Mouse (Mus musculus) intestine, embryonic 14.5 days (tissue): ENCODE measurements at regions not wholly inside any gene's neighbourhood (a gene's known extent, or its start where the extent isn't known, plus 50 kb on each side); places are given as distances from the start of the nearest gene placed in this dataset.

Source experiments
- ATAC-seq: fragments of 200-750 bp; cut with Nextera tagmentation; replicated peaks from 2 replicates; pipeline ENCODE4 v1.8.0; 2017; ENCODE audit warnings: low read depth, moderate number of reproducible peaks, moderate TSS enrichment, moderate library complexity; ENCODE audit not compliant: low FRiP score, low TSS enrichment
- DNase-seq: peaks from one replicate; pipeline ENCODE4 v3.0.0-alpha.2; 2018; ENCODE audit warnings: low spot score
- H3K27ac ChIP-seq: fragments of 300-500 bp; sonication (generic); 2 replicates; pipeline ENCODE4 v1.5.1; 2014; ENCODE audit warnings: low read depth, mild to moderate bottlenecking, control low read depth
- H3K27me3 ChIP-seq: fragments of 300-500 bp; sonication (generic); replicated peaks from 2 replicates; pipeline ENCODE4 v1.6.1; 2014; ENCODE audit warnings: low read length, control low read depth; ENCODE audit not compliant: control insufficient read depth, insufficient read depth
- H3K36me3 ChIP-seq: fragments of 300-500 bp; sonication (generic); 2 replicates; pipeline ENCODE4 v1.6.1; 2014; ENCODE audit warnings: low read length, control low read depth; ENCODE audit not compliant: control insufficient read depth, insufficient read depth
- H3K4me1 ChIP-seq: fragments of 300-500 bp; sonication (generic); replicated peaks from 2 replicates; pipeline ENCODE4 v1.6.1; 2014; ENCODE audit warnings: low read length, control low read depth, mixed read lengths; ENCODE audit not compliant: control insufficient read depth, insufficient read depth
- H3K4me2 ChIP-seq: fragments of 300-500 bp; sonication (generic); 2 replicates; pipeline ENCODE4 v1.6.1; 2014; ENCODE audit warnings: low read length
- H3K4me3 ChIP-seq: fragments of 300-500 bp; sonication (generic); 2 replicates; pipeline ENCODE4 v1.5.1; 2014; ENCODE audit warnings: low read depth, low read length, control low read depth, mixed read lengths
- H3K9ac ChIP-seq: fragments of 300-500 bp; sonication (generic); 2 replicates; pipeline ENCODE4 v1.6.1; 2014; ENCODE audit warnings: mild to moderate bottlenecking, low read length
- H3K9me3 ChIP-seq: fragments of 300-500 bp; sonication (generic); 2 replicates; pipeline ENCODE4 v1.6.1; 2016; ENCODE audit warnings: low read length, control low read depth; ENCODE audit not compliant: control insufficient read depth
- WGBS: fragments of 180-500 bp; shearing (Covaris S2); extraction: QIAGEN DNeasy Blood & Tissue Kit; methylation state at CpG from one replicate; pipeline ENCODE4 v1.1.7; 2014; 5-methylcytosine and 5-hydroxymethylcytosine counted together

DNA sequence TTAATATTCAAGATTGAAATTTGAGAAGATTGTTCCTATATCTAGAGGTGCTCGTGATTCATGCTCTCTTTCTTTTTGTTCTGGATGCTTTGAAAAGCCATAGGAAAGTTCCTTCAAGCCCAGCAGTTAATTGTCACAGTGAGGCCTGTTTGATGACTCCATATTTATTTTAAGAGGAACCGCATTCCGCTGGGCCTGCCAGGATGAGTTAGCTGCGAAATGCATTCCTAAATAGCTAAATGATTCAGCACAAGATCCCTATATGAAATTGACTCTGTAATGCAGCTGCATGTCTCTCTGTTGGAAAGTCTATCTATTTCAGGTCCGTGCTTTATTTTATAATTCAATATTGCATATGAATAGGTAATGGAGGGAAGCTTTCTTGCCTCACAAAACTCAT is 511.9 kb upstream of the Adgra3 start:
- Histone ChIP-seq H3K4me3 (no peak overlapping the region), H3K4me2 (no peak overlapping the region)
- WGBS: 66% methylated on average over 5 of the region's 5 CpGs

DNA sequence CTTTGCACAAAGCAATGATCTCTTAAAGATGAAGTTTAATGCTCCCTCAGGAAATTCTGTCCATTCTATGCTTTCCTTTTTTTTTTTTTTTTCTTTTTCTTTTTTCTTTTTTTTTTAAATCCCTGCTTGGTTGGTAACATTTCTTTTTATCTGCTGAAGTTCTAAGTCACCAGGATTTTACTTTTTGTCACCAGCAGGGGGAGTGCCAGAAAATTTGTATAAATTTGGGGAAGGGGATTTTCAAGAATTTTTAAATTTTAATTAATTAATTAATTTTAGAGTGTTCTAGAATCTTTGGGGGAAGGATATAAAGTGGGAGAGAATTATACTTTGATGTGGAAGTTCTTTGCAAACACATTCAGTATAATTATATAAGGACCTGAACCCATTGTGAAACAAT is 492.3 kb upstream of the Adgra3 start:
- no peak overlapping the region for H3K9ac ChIP-seq
- H3K9me3 ChIP-seq: no peaks in the 10 kb centered on the region
- H3K27ac ChIP-seq: no peak overlapping the region
- no peak overlapping the region for H3K4me2 ChIP-seq
- H3K4me1 ChIP-seq: no peaks in the 10 kb centered on the region
- no peaks in the 10 kb centered on the region for H3K27me3 ChIP-seq
- DNase-seq (no peak), ATAC-seq (no peak)
- H3K36me3 ChIP-seq: no peaks in the 10 kb centered on the region
- no peak overlapping the region for H3K4me3 ChIP-seq

More for the DNA sequence above, 511.9 kb upstream of the Adgra3 start:
- Histone ChIP-seq H3K27me3 (no peaks in the 10 kb centered on the region), H3K4me1 (no peaks in the 10 kb centered on the region), H3K27ac (no peak overlapping the region), H3K9me3 (no peaks in the 10 kb centered on the region), H3K9ac (no peak overlapping the region), H3K36me3 (no peaks in the 10 kb centered on the region)
- ATAC-seq (no peak), DNase-seq (no peak)

DNA sequence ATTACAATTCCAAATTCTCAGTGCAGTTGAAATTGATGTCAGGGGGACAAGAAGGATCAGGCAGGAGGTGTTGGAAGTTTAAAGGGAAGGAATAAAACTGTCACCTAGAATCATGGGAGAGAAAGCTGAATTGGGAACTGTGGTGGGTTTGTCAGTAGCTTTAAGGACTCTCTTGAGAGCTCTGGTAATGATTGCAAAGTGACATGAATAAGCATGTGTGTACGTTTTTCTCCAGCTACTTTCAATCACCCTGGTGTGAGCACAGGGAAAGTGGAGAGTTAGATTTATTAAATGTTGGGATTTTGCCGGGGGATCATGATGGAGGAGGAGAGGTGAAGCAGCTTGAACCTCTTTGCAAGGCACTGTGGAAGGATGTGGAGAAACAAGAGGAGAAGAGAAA is 453.7 kb upstream of the Adgra3 start:
- Histone ChIP-seq H3K9me3 (no peaks in the 10 kb centered on the region), H3K27me3 (no peaks in the 10 kb centered on the region), H3K27ac (no peak overlapping the region), H3K9ac (no peak overlapping the region), H3K4me2 (no peak overlapping the region), H3K4me3 (no peak overlapping the region), H3K4me1 (no peaks in the 10 kb centered on the region), H3K36me3 (no peaks in the 10 kb centered on the region)
- no peak for ATAC-seq
- WGBS: 57% methylated on average over 2 of the region's 2 CpGs
- DNase-seq: no peak

DNA sequence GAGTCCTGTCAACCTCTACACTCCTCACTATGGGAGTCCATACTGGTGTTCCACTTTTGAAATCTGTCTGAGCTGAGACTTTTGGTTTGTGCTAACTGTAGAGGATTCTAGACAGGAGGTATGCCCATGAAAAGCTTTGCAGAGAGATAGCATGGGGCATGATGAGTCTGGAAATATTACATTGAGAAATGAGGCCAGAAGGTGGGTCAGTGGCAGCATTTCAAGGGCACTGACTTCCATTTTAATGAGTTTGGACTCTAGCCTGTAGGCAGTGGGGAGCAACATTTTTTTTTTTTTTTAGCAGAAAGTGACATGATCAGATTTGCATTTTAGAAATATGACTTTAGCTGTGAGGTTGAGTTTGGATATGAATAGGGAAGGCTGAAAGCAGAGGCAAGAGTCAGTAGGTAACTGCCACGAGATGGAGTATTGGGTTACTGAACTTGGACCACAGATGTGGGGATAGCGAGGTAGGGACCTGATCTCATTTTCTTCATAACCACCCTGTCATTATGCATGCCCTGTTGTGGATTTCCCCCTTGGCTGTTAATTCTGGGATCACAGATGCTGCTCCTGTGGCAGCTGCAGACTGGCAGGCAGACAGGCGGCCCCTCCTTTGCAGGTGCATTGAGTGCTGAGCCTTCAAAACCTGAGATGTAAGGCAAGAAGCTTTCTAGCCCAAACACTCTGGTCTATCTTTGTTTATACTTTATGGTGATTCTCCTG is 451.1 kb upstream of the Adgra3 start:
- DNase-seq: no peak
- H3K9me3 ChIP-seq: no peaks in the 10 kb centered on the region
- no peaks in the 10 kb centered on the region for H3K4me1 ChIP-seq
- ATAC-seq: no peak
- no peak overlapping the region for H3K9ac ChIP-seq
- no peak overlapping the region for H3K27ac ChIP-seq
- H3K4me3 ChIP-seq: no peak overlapping the region
- H3K36me3 ChIP-seq: no peaks in the 10 kb centered on the region
- WGBS: 76% methylated on average over 3 of the region's 3 CpGs
- no peak overlapping the region for H3K4me2 ChIP-seq
- H3K27me3 ChIP-seq: no peaks in the 10 kb centered on the region

DNA sequence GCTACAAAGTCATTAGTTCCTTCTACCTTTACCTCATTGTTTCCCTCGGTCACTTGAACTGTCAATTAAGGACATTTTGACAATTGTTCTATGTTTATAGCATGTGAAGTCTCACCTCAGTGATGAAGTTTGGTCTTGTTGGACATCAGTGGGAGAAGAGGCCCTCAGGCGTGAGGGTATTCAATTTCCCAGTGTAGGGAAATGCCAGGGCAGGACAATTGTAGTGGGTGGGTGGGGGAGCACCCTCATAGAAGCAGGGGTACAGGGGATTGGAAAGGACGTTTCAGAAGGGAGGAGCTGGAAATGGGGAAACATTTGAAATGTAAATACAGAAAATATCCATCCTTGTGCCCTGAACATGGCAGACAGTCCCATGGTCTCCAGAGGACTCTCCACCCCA is 431.4 kb upstream of the Adgra3 start:
- DNase-seq: no peak
- no peak for ATAC-seq
- H3K9ac ChIP-seq: no peak overlapping the region
- H3K4me3 ChIP-seq: no peak overlapping the region
- no peak overlapping the region for H3K27ac ChIP-seq
- no peaks in the 10 kb centered on the region for H3K4me1 ChIP-seq
- H3K9me3 ChIP-seq: no peaks in the 10 kb centered on the region
- no peaks in the 10 kb centered on the region for H3K36me3 ChIP-seq
- H3K4me2 ChIP-seq: no peak overlapping the region
- 71% methylated on average over 3 of the region's 3 CpGs for WGBS
- no peaks in the 10 kb centered on the region for H3K27me3 ChIP-seq

DNA sequence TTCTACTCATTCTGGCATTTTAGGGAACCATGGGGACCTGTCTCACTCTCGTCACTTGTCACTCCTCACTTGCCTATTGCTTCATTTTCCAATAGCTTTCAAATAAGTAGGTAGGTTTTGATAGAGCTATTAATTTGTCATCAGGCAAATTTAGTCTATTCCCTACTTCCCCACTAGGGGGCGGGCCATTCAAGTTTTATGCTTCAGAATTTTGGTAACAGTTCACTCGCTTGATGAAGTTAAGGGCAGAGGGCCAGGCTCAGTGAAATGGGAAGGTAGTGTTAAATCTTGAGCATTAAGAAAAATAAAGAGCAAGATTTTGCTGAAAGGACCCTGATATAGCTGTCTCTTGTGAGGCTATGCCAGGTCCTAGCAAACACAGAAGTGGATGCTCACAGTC is 418.2 kb upstream of the Adgra3 start:
- Histone ChIP-seq H3K9me3 (no peaks in the 10 kb centered on the region), H3K4me3 (no peak overlapping the region), H3K27ac (no peak overlapping the region), H3K4me2 (no peak overlapping the region), H3K4me1 (no peaks in the 10 kb centered on the region), H3K36me3 (no peaks in the 10 kb centered on the region), H3K9ac (no peak overlapping the region), H3K27me3 (no peaks in the 10 kb centered on the region)
- WGBS: 18% methylated on average over 3 of the region's 3 CpGs
- ATAC-seq: no peak
- peak; percentile 78 for DNase-seq

DNA sequence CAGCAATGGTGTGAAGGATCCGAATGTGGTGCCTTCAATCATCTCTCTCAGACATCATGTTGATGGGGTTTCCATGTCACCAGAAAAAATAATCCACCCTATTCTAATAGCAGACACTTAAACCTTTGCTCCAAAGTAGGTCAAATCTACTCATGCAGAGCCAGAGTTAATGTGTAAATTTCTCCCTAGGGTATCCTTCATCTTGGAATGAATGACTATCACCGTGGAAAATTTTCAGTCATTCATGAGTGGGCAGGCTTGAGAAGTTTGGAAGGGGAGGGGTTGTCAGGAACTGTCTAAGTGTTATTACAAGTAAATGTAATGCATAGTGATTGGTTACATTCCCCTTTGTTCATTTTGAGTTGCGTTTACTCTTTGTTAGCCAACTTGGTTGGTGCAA is 402.7 kb upstream of the Adgra3 start:
- ATAC-seq (no peak), DNase-seq (no peak)
- H3K9me3 ChIP-seq: no peaks in the 10 kb centered on the region
- H3K27me3 ChIP-seq: no peaks in the 10 kb centered on the region
- 81% methylated on average over 3 of the region's 3 CpGs for WGBS
- H3K9ac ChIP-seq: no peak overlapping the region
- no peak overlapping the region for H3K4me2 ChIP-seq
- H3K4me1 ChIP-seq: no peaks in the 10 kb centered on the region
- H3K36me3 ChIP-seq: no peaks in the 10 kb centered on the region
- H3K4me3 ChIP-seq: no peak overlapping the region
- no peak overlapping the region for H3K27ac ChIP-seq

DNA sequence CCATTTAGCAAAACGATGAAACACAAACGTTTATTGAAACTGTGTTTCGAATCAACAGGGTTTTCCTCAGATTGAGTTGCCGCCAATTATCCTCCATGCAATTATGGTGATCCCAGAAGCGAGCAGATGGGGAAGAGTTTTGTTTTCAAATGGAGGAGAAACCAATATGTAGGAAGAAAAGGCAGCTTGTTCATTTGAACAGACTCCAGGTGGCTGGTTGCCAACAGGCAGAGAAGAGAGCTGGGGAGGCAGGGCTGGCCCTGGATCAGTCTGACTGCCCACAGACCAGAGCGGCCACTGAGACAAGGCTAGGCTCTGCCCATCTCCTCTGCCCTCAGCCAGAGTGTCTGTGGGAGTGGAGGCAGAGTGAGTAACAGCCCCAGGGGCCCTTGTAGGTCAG is 398.8 kb upstream of the Adgra3 start:
- Histone ChIP-seq H3K9me3 (no peaks in the 10 kb centered on the region), H3K4me2 (no peak overlapping the region), H3K9ac (no peak overlapping the region), H3K27ac (no peak overlapping the region), H3K36me3 (no peaks in the 10 kb centered on the region), H3K4me1 (no peaks in the 10 kb centered on the region), H3K4me3 (no peak overlapping the region), H3K27me3 (no peaks in the 10 kb centered on the region)
- 66% methylated on average over 6 of the region's 6 CpGs for WGBS
- DNase-seq: no peak
- no peak for ATAC-seq

DNA sequence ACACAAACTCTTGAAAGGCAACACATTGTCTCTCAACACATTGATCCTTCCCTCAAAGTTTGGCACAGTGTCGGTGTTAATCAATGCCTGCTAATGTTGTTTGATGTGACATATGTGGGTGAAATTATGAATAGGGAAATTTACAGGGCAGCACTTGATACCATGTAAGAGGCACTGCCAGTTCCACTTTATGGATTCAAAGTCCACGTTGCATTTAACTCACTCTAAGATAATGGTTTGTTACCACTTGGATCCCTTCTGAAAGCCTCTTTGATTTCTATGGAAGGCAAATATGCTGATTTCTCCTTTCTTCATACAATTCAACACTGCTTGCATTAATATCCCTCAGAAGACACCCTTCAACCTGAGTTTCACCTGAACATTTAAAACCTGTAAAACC is 395.6 kb upstream of the Adgra3 start:
- Histone ChIP-seq H3K4me1 (no peaks in the 10 kb centered on the region), H3K9ac (no peak overlapping the region), H3K4me2 (no peak overlapping the region), H3K4me3 (no peak overlapping the region), H3K36me3 (no peaks in the 10 kb centered on the region), H3K27ac (no peak overlapping the region), H3K9me3 (no peaks in the 10 kb centered on the region), H3K27me3 (no peaks in the 10 kb centered on the region)
- no peak for DNase-seq
- no peak for ATAC-seq
- WGBS: 82% methylated on average over 2 of the region's 2 CpGs
